Mouse (Mus musculus): Measurements from ENCODE around the gene Mcm8. TPM values are rescaled to one million over a fixed set of nuclear protein-coding genes. Genes with fewer than 3 reads are reported as not detected.

Gene Mcm8
- total RNA-seq (2021) = 1 to 10 TPM; 4.6 to 4.9 TPM
- long read RNA-seq, experiment 1, partial matches to known transcripts = 1 of 5 reads
- long read RNA-seq, experiment 1, other reads (novel, unspliced or antisense) = 2 of 5 reads
- long read RNA-seq, experiment 2, partial matches to known transcripts = 0 of 7 reads
- long read RNA-seq, experiment 2, other reads (novel, unspliced or antisense) = 4 of 7 reads

DNA sequence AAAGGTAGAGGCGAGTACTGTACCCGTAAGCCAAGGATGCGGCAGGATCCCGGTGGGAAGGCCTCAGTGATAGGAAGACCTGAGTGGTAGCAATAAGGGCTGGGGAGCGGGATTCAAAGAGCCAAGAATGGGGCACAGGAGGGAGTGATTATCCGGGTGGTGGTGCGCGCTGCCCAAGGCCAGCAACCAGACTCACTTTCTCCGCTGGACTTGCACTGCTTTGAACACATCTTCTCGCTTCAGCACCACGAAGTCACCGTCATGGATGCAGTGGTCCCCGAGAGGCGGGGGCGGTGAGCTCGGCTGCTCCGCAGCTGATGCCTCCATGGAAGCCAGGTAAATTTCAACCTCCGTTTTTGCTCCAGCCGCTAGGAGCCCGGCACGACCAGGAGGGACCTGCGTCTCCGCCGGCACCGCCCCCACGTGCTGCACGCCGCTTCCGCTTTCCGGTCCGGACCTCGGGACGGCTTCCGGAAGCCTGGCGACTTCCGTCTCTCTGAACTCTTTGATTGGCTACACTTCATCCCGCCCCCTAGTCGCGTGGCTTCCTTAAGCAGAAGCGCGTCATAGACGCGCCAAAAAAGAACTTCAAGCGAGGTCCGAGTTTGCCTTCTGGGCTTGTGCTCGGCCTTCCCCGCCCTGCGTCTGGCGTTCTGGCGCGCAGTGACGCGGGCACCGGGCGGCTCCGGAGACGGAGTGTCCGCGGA is at the start of gene Mcm8, which contains the start of gene Trmt6:
Gene Mcm8 (plus strand): TSS at position 534 of the 707 bp plus-strand sequence.
Gene Trmt6 (minus strand): TSS at position 448 of the 707 bp plus-strand sequence.
- peak; percentile 86 to 93 for DNase-seq (ENCODE audit: low spot score in 2 of 2)

GRCm38 (mm10) chr2:132770822-132771221 is 45.1 kb upstream of the Mcm8 start:
- no peak for DNase-seq (ENCODE audit: low spot score in 2 of 2)

DNA sequence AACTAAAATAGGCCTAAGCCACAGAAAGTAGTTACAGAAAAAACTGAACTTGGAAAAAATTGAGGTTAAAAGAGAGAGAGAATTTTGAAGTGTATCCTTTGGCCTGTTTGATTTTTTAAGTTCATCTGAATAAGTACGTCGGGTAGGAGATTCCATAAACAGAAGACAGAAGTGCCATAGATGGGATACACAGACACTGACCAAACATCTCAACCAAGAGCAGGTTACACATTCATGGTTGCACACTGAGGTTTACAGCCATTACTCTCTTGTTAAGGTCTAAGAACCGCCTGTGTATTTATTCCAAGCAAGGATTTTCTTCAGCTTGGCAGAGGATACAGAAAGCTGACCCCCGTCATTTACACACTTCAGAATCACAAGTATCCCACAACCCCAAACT is 35.0 kb upstream of the Mcm8 start, which contains the start of gene Chgb:
Gene Chgb (plus strand): TSS at position 301 of the 400 bp plus-strand sequence.
- no peak for DNase-seq (ENCODE audit: low spot score in 2 of 2)

GRCm38 (mm10) chr2:132781439-132782068 is 34.4 kb upstream of the Mcm8 start:
- peak; percentile 83 to 89 for DNase-seq (ENCODE audit: low spot score in 2 of 2)

- no peak for DNase-seq (ENCODE audit: low spot score in 2 of 2)
Observed at GRCm38 (mm10) chr2:132784039-132784438, 31.9 kb upstream of the Mcm8 start.

DNA sequence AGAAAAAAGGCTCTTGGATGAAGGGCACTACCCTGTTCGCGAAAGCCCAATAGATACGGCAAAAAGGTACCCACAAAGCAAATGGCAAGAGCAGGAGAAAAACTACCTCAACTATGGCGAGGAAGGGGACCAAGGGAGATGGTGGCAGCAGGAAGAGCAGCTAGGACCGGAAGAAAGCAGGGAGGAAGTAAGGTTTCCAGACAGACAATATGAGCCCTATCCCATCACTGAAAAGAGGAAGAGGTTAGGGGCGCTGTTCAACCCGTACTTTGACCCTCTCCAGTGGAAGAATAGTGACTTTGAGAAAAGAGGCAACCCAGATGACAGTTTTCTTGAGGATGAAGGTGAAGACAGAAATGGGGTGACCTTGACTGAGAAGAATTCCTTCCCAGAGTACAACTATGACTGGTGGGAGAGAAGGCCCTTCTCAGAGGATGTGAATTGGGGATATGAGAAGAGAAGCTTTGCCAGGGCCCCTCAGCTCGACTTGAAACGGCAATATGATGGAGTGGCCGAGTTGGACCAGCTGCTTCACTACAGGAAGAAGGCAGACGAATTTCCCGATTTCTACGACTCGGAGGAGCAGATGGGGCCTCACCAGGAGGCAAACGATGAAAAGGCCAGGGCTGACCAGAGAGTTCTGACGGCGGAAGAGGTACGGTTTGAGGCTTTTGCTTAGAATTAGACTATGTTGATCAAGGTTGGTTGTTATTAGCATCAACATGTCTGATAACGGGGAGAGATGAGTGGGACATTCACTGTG is 22.3 kb upstream of the Mcm8 start:
- no peak for DNase-seq (ENCODE audit: low spot score in 2 of 2)

- no peak for DNase-seq (ENCODE audit: low spot score in 2 of 2)
Observed at GRCm38 (mm10) chr2:132794204-132794586, 21.7 kb upstream of the Mcm8 start.

DNA sequence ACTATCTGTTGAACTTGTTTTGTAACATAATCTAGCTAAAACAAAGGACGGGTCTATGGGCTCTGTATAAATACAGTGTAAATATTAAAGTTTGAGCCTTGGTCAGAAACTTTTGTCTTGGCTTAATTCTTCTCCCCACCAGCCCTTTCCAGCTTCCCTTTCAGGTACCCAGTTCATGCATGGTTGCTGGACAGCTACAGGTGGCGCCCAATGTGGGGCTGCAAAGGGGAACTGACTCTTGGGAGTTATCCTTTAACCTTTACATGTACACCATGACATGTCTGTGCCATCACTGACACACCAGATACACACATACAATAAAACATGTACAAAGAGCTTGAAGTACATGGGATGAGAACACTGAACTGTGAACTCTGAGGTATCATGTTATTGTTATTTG is 13.0 kb upstream of the Mcm8 start:
- no peak for DNase-seq (ENCODE audit: low spot score in 2 of 2)

GRCm38 (mm10) chr2:132841071-132841470 is 25.1 kb downstream of the Mcm8 start:
- DNase-seq (ENCODE audit: low spot score in 2 of 2) = no peak

GRCm38 (mm10) chr2:132846407-132847358 is 30.7 kb downstream of the Mcm8 start, which contains the start of gene Crls1:
Gene Crls1, plus strand, starts transcription at chr2:132846666.
- DNase-seq (ENCODE audit: low spot score in 2 of 2) = peak; percentile 96 to 97

- DNase-seq (ENCODE audit: low spot score in 2 of 2) = no peak
Observed at GRCm38 (mm10) chr2:132847581-132847980, 31.6 kb downstream of the Mcm8 start.

- no peak for DNase-seq (ENCODE audit: low spot score in 2 of 2)
Observed at GRCm38 (mm10) chr2:132848361-132848760, 32.4 kb downstream of the Mcm8 start.

DNA sequence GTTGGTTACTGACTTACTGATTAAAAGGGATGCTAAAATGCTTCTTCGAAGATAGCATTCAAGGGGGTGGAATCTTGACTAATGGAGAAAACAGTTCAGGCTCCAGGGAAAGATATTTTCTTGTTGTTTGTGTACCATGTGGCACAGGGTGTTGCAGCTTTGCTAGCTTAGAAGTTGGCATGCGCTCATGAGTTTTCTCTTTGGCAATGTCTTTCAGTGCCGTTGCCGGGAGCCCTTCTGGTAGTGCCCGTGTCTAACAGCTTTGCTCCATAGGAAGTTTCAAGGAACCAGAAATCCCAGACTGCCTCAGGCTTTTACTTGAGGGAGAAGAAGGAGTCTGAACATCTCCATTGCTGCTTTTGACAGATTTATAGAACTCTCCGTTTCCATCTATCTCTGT is 33.2 kb downstream of the Mcm8 start:
- DNase-seq (ENCODE audit: low spot score in 2 of 2) = no peak

- no peak for DNase-seq (ENCODE audit: low spot score in 2 of 2)
Observed at GRCm38 (mm10) chr2:132853051-132853450, 37.1 kb downstream of the Mcm8 start.

GRCm38 (mm10) chr2:132856333-132856732 is 40.4 kb downstream of the Mcm8 start:
- DNase-seq (ENCODE audit: low spot score in 2 of 2) = no peak

DNA sequence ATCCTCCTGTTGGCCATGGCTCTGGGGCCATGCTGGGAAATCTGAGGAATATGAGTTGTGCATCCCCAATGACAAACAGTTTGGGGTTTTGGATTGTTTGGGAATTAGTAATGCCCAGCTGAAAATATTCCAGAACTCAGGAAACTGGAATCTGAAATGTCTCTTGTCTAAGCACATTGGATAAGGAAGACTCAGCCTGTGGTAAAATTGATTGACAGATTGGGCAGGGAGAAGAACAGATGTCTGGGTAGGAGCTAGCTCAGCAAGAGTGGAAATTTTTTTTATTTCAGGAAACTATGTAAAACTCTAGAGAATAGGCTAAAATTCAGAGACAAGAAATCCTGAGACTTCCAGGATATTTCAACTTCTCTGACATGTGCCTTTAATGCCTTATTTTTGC is 44.5 kb downstream of the Mcm8 start:
- no peak for DNase-seq (ENCODE audit: low spot score in 2 of 2)

GRCm38 (mm10) chr2:132861456-132861855 is 45.5 kb downstream of the Mcm8 start:
- DNase-seq (ENCODE audit: low spot score in 2 of 2) = no peak

GRCm38 (mm10) chr2:132863325-132863724 is 47.4 kb downstream of the Mcm8 start:
- DNase-seq (ENCODE audit: low spot score in 2 of 2) = no peak

DNA sequence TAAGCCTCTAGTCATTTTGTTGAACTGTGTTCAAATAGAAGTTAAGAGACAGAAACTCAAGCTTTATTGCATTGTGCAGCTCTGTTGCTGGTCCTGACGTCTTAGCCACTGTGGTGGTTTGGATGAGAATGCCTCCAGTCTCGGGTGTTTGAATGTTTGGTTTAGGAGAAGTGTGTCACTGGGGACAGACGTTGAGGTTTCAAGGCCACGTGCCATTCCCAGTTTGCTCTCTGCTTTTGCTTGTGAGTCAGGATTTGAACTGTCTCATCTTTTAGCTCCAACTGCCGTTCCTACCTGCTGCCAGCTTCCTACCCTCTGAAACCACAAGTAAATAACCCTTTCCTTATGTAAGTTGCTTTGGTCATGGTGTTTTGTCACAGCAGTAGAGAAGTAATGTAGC is 51.6 kb downstream of the Mcm8 start:
- no peak for DNase-seq (ENCODE audit: low spot score in 2 of 2)

DNA sequence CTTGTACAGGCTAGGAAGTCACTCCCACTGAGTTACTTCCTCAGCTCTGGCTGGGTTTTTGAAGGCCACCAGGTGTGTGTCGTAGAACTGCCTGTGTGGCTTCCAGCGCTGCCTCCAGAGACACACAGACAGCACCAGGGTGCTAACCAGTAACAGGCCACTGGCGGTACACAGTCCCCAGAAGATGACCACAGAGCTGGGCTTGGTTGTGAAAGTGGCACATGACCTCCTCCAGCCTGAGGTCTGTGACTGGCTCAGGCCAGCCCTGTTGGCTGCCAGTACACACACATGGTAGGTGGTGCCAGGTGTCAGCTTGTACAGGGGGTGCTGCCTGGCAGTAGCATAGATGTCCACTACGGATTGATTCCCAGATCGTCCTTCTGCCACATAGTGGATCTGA is 53.7 kb downstream of the Mcm8 start:
- DNase-seq (ENCODE audit: low spot score in 2 of 2) = no peak
